Mouse (Mus musculus) heart, embryonic 12.5 days (tissue): ENCODE measurements around the gene Gm10160. TPM values are rescaled to one million over a fixed set of nuclear protein-coding genes. Genes with fewer than 3 reads are reported as not detected.

Source experiments
- ATAC-seq: fragments of 200-750 bp; cut with Nextera tagmentation; 2 replicates; pipeline ENCODE4 v1.8.0; 2017; ENCODE audit warnings: moderate TSS enrichment, moderate library complexity; ENCODE audit not compliant: insufficient number of reproducible peaks, low FRiP score
- H3K27ac ChIP-seq: fragments of 300-500 bp; sonication (generic); 2 replicates; pipeline ENCODE4 v1.5.1; 2016; ENCODE audit warnings: mild to moderate bottlenecking, moderate library complexity; ENCODE audit not compliant: poor library complexity, severe bottlenecking
- H3K27me3 ChIP-seq: fragments of 300-500 bp; sonication (generic); replicated peaks from 2 replicates; pipeline ENCODE4 v1.6.1; 2016; ENCODE audit warnings: mild to moderate bottlenecking, moderate library complexity
- H3K36me3 ChIP-seq: fragments of 300-500 bp; sonication (generic); 2 replicates; pipeline ENCODE4 v1.6.1; 2016; ENCODE audit warnings: mild to moderate bottlenecking, moderate library complexity
- H3K4me1 ChIP-seq: fragments of 300-500 bp; sonication (generic); replicated peaks from 2 replicates; pipeline ENCODE4 v1.6.1; 2016; ENCODE audit warnings: mild to moderate bottlenecking
- H3K4me2 ChIP-seq: fragments of 300-500 bp; sonication (generic); 2 replicates; pipeline ENCODE4 v1.6.1; 2016; ENCODE audit warnings: mild to moderate bottlenecking, moderate library complexity
- H3K4me3 ChIP-seq: fragments of 300-500 bp; sonication (generic); 2 replicates; pipeline ENCODE4 v1.5.1; 2016; ENCODE audit warnings: mild to moderate bottlenecking
- H3K9ac ChIP-seq: fragments of 300-500 bp; sonication (generic); 2 replicates; pipeline ENCODE4 v1.6.1; 2016; ENCODE audit warnings: mild to moderate bottlenecking, moderate library complexity
- H3K9me3 ChIP-seq: fragments of 300-500 bp; sonication (generic); replicated peaks from 2 replicates; pipeline ENCODE4 v1.6.1; 2016; ENCODE audit warnings: mild to moderate bottlenecking, moderate library complexity
- WGBS: fragments of 180-500 bp; shearing (Covaris S2); methylation state at CpG from one replicate; pipeline ENCODE4 v1.1.7; 2016; 5-methylcytosine and 5-hydroxymethylcytosine counted together
- polyA plus RNA-seq: library from polyadenylated mRNA; unstranded; fragments of >200 nt; fragmentation: Nextera tagmentation; extraction: Ambion mirVana; gene quantifications from 2 replicates; pipeline ENCODE4 v1.2.1, GENCODE M21; 2016

Gene Gm10160
- polyA plus RNA-seq, 1 experiment from 2014 or later = not detected

GRCm38 (mm10) chr7:81868158-81868557 lies 12.6 kb upstream of the Gm10160 start:
- no peak overlapping the region for H3K4me3 ChIP-seq
- H3K27me3 ChIP-seq = no peaks in the 10 kb centered on the region

GRCm38 (mm10) chr7:81867231-81867930 lies 11.8 kb upstream of the Gm10160 start:
- peaks cover 28% of the 10 kb centered on the region for H3K36me3 ChIP-seq
- peaks cover 24% of the 10 kb centered on the region for H3K4me1 ChIP-seq
- H3K27me3 ChIP-seq = no peaks in the 10 kb centered on the region
- H3K9ac ChIP-seq = no peak overlapping the region
- no peak for ATAC-seq
- no peak overlapping the region for H3K4me2 ChIP-seq
- H3K27ac ChIP-seq = no peak overlapping the region
- H3K4me3 ChIP-seq = no peak overlapping the region
- 78% methylated on average over 9 of the region's 9 CpGs for WGBS
- no peaks in the 10 kb centered on the region for H3K9me3 ChIP-seq

More at GRCm38 (mm10) chr7:81868158-81868557, 12.6 kb upstream of the Gm10160 start:
- Histone ChIP-seq H3K36me3 (peaks cover 28% of the 10 kb centered on the region), H3K4me2 (no peak overlapping the region), H3K27ac (no peak overlapping the region), H3K9ac (no peak overlapping the region), H3K4me1 (peaks cover 22% of the 10 kb centered on the region), H3K9me3 (no peaks in the 10 kb centered on the region)
- WGBS = 28% methylated on average over 6 of the region's 6 CpGs
- 0 out of 2 replicates have a peak, but pooled peaks have one; percentile 44 for ATAC-seq

- ATAC-seq = no peak
- no peak overlapping the region for H3K9ac ChIP-seq
- H3K4me3 ChIP-seq = no peak overlapping the region
- peaks cover 22% of the 10 kb centered on the region for H3K36me3 ChIP-seq
- no peaks in the 10 kb centered on the region for H3K27me3 ChIP-seq
- 83% methylated on average over 6 of the region's 6 CpGs for WGBS
- no peak overlapping the region for H3K4me2 ChIP-seq
- no peaks in the 10 kb centered on the region for H3K9me3 ChIP-seq
- peaks cover 38% of the 10 kb centered on the region for H3K4me1 ChIP-seq
- no peak overlapping the region for H3K27ac ChIP-seq
Measured at GRCm38 (mm10) chr7:81865937-81866336, 10.3 kb upstream of the Gm10160 start.

GRCm38 (mm10) chr7:81864552-81864951 lies 9.0 kb upstream of the Gm10160 start:
- 80% methylated on average over 6 of the region's 6 CpGs for WGBS
- no peak for ATAC-seq

GRCm38 (mm10) chr7:81862587-81863583 lies 7.3 kb upstream of the Gm10160 start:
- Histone ChIP-seq H3K4me3 (no peak overlapping the region), H3K9ac (no peak overlapping the region), H3K4me2 (0 out of 2 replicates have a peak overlapping the region, but pooled peaks have one; percentile 5), H3K27ac (peak overlapping the region; percentile 29), H3K27me3 (no peaks in the 10 kb centered on the region), H3K4me1 (peaks cover 58% of the 10 kb centered on the region), H3K9me3 (no peaks in the 10 kb centered on the region), H3K36me3 (peaks cover 22% of the 10 kb centered on the region)
- WGBS = 59% methylated on average over 24 of the region's 24 CpGs
- no peak for ATAC-seq

More at GRCm38 (mm10) chr7:81864552-81864951, 9.0 kb upstream of the Gm10160 start:
- Histone ChIP-seq H3K9ac (no peak overlapping the region), H3K9me3 (no peaks in the 10 kb centered on the region), H3K27me3 (no peaks in the 10 kb centered on the region), H3K4me1 (peaks cover 49% of the 10 kb centered on the region), H3K36me3 (peaks cover 22% of the 10 kb centered on the region), H3K27ac (no peak overlapping the region), H3K4me2 (no peak overlapping the region), H3K4me3 (no peak overlapping the region)

GRCm38 (mm10) chr7:81861921-81862320 lies 6.3 kb upstream of the Gm10160 start:
- Histone ChIP-seq H3K36me3 (peaks cover 22% of the 10 kb centered on the region), H3K9ac (no peak overlapping the region), H3K27ac (no peak overlapping the region), H3K4me1 (peaks cover 59% of the 10 kb centered on the region), H3K27me3 (peaks cover 5% of the 10 kb centered on the region; the same call in 1 of the 2 replicates), H3K4me2 (no peak overlapping the region), H3K9me3 (no peaks in the 10 kb centered on the region), H3K4me3 (no peak overlapping the region)
- 61% methylated on average over 4 of the region's 4 CpGs for WGBS
- ATAC-seq = no peak

- Histone ChIP-seq H3K27me3 (peaks cover 6% of the 10 kb centered on the region; the same call in 1 of the 2 replicates), H3K9me3 (no peaks in the 10 kb centered on the region), H3K27ac (no peak overlapping the region), H3K4me1 (peaks cover 54% of the 10 kb centered on the region), H3K36me3 (peaks cover 18% of the 10 kb centered on the region), H3K9ac (no peak overlapping the region), H3K4me2 (no peak overlapping the region), H3K4me3 (no peak overlapping the region)
- 78% methylated on average over 2 of the region's 2 CpGs for WGBS
- no peak for ATAC-seq
Measured at GRCm38 (mm10) chr7:81861461-81861860, 5.9 kb upstream of the Gm10160 start.

GRCm38 (mm10) chr7:81860996-81861395 lies 5.4 kb upstream of the Gm10160 start:
- Histone ChIP-seq H3K27ac (no peak overlapping the region), H3K4me2 (no peak overlapping the region), H3K36me3 (peaks cover 13% of the 10 kb centered on the region), H3K27me3 (peaks cover 6% of the 10 kb centered on the region; the same call in 1 of the 2 replicates), H3K9ac (no peak overlapping the region), H3K4me1 (peaks cover 54% of the 10 kb centered on the region), H3K4me3 (no peak overlapping the region), H3K9me3 (no peaks in the 10 kb centered on the region)
- 56% methylated on average over 5 of the region's 5 CpGs for WGBS
- no peak for ATAC-seq

GRCm38 (mm10) chr7:81860071-81860470 lies 4.5 kb upstream of the Gm10160 start:
- WGBS = 30% methylated on average over 11 of the region's 11 CpGs
- Histone ChIP-seq H3K36me3 (peaks cover 4% of the 10 kb centered on the region; the same call in 1 of the 2 replicates), H3K9me3 (no peaks in the 10 kb centered on the region), H3K27ac (no peak overlapping the region), H3K27me3 (peaks cover 6% of the 10 kb centered on the region; the same call in 1 of the 2 replicates), H3K4me2 (peak overlapping the region; percentile 96), H3K4me1 (peaks cover 56% of the 10 kb centered on the region), H3K4me3 (peak overlapping the region; percentile 76), H3K9ac (peak overlapping the region; percentile 80; the same call in 1 of the 2 replicates)
- ATAC-seq = no peak

GRCm38 (mm10) chr7:81858968-81859721 lies 3.6 kb upstream of the Gm10160 start, which contains the start of gene Tm6sf1:
Gene Tm6sf1 (plus strand): TSS chr7:81859001.
- peaks cover 65% of the 10 kb centered on the region for H3K4me1 ChIP-seq
- H3K9me3 ChIP-seq = no peaks in the 10 kb centered on the region
- H3K4me2 ChIP-seq = peak within 1 kb of the TSS; percentile 96
- H3K36me3 ChIP-seq = no peaks in the 10 kb centered on the region
- H3K27ac ChIP-seq = peak within 1 kb of the TSS; percentile 9; the same call in 1 of the 2 replicates
- peak within 1 kb of the TSS; percentile 80 for H3K9ac ChIP-seq
- peak; percentile 29; the same call in 1 of the 2 replicates for ATAC-seq
- H3K4me3 ChIP-seq = peak within 1 kb of the TSS; percentile 76
- under 1% methylated on average over 64 of the region's 64 CpGs for WGBS
- peaks cover 6% of the 10 kb centered on the region; the same call in 1 of the 2 replicates for H3K27me3 ChIP-seq
